Mouse (Mus musculus): ENCODE data around the gene Tnf.

Gene Tnf

DNA sequence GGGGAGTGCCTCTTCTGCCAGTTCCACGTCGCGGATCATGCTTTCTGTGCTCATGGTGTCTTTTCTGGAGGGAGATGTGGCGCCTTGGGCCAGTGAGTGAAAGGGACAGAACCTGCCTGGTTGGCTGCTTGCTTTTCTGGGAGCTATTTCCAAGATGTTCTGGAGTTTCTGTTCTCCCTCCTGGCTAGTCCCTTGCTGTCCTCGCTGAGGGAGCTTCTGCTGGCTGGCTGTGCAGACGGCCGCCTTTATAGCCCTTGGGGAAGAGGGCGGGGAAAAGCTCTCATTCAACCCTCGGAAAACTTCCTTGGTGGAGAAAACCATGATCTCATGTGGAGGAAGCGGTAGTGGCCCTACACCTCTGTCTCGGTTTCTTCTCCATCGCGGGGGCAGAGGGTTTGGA is at the start of gene Tnf:
Tnf (minus strand) TSS at position 221 of the 400 bp plus-strand sequence.
- DNase-seq (ENCODE audit: low spot score in 2 of 2) = peak in 1 of 2 experiments; percentile 66

DNA sequence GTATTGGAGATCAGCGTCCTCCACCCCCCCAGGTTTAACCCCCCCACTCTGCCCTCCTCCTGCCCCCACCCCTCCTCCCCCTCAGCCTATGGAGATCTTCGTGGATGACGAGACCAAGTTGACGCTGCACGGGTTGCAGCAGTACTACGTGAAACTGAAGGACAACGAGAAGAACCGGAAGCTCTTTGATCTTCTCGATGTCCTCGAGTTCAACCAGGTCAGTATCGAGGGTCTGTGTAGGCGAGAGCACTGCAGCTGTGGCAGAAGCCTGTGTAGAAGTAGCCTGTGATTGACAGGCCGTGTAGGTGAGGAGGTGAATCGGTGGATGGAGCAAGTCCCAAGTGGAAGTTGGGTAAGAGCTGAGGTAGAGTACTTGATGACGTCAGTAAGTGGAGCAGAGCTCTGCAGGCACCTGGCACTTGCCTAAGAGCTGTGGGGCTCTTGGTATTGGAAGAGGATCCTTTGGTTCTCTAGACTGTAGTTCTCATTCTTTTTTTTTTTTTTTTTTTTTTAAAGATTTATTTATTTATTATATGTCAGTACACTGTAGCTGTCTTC is 49.4 kb upstream of the Tnf start:
- no peak for DNase-seq (ENCODE audit: low spot score in 2 of 2)

DNA sequence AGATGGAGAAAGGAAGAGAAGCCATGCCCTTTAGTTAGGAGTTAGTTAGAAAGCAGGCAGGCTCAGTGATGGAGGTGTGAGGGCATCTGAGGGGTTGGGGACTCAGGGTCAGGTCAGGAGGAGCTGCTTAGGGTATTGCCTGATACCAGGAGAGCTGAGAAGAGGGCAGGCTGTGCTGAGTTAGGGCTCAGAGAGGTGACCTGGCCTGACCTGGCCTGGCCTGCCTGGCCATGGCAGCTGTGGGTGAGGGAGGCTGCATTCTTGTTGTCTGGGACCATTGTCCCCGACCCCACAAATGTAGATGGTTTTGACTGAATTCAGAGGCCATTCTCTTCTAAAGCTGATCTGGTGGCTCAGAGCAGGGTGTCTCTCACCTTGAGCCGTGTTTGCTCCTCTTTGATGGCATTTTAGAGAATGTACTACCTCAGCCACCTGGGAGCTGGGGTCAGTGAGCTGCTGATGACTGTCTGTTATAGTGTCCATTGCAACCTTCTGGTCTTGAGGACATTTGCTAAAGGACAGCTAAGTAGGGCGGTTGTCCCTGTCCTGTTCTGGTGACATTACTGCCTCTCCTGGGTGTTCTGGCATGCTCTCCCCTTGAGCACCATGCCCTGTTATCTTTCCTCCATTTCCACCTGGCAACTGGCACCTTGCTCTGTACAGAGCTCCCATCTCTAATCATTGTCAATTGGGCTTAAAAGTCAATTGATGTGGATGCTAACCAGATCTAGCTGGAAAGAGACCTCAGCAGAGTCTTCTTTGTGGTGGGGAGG is 48.7 kb upstream of the Tnf start:
- no peak for DNase-seq (ENCODE audit: low spot score in 2 of 2)

DNA sequence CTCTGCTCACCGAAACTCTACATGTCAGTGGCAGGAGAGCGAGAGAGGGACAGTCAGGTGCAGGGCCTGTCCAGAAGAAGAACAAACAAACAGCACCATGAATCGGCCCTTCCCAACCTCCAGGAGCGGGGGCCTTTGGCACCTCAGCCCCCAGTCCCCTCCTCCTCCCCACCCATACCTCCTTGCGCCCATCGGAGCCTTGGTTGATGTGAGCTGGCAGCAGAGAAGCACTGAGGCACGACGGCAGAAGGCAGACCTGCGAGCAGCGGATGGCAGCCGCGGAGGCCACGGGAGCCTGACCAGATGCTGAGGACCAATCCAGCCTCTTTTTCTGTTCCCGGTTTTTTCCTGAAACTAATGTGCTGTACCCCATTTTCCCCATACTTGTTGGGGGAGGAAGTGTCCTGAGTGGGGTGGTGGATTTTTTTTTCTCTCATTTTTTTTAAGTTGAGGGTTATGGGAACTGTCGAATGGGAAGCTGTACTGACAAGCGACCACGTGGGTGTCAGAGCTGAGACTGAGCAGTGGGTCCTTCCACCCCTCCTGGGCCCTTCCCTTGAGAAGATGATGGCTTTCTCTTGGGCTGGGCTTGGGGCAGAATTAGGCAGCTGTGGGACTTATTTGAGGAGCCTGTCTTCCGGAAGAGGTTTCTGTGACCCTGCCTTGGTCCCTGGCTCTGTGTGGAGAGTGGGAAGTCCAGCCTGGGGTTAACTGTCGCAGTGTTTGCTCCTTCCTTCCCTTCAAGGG is 47.8 kb upstream of the Tnf start:
- DNase-seq (ENCODE audit: low spot score in 2 of 2) = no peak

DNA sequence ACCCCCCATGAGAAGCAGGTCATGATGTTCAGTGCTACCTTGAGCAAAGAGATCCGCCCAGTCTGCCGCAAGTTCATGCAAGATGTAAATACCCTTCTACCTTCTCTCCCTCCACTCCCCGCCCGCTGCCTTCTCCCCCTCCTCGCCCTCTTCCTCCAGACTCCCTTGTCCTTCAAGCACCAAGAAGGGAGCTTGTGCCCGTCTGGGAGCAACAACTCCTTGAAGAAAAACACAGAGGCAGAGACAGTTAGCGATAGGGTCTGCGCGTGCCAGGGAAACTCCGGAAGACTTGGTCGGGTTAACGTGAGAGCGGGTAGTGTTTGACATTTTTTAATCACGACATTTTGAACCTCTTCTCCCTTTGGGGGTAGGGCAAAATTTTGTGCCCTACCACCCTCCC is 47.2 kb upstream of the Tnf start:
- DNase-seq (ENCODE audit: low spot score in 2 of 2) = no peak

DNA sequence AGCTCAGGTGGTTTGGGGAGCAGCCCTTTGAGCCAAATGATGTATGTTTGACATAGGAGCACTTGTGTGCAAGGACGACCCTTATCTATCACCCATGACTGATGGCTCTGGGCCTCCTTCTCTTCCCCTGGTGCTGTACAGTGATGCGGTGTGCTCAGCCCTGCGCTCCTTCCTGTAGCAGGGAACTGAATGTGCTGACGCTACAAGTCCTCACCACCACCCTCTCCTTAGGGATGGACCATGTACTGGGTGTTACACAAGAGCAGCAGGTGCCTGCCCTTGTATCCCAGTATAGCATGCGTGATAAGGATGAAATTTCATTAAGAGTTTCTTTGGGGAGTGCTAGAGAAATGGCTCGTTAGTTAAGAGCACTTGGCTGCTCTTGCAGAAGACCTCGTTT is 45.3 kb upstream of the Tnf start:
- no peak for DNase-seq (ENCODE audit: low spot score in 2 of 2)

DNA sequence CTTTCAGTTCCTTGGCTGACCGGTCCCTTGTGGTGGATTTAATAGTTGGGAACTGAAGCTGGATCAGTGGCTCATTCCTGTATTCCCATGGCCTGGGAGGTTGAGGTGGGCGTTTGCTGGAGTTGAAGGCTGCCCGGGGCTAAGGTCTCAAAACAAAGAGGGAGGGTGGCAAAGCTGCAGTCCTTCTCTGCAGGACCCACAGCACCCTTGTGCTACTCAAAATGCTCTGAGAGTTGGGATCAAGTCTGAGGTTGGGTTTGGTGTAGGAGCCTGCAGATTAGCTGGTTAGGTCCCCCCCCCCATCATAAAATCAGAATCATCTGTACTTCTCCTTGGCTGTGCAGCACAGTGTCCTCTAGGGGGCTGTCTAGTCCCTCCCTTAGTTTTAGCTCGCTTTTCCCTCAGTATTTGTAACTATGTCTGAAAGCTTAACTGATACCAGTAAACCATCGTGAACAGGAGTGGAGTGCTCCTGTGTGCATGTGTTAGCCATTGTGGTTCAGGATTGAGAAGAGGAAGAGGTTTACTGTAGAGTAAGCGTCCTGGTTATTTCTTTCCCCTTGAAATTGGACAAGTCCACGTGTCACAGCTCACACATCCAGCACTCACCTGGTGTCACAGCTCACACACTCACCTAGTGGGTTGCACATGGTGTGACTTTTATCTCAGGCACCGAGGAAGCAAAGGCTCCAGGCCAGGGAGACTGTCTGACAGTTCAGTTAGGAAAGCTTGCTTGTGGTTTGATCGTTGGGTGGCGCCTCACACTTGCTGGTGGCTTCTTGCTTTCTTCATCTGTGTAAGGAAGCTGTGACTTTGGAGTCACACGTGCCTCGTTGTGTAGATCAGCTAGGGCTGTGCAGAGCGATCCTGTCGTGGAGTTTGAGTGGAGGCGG is 44.2 kb upstream of the Tnf start:
- peak in 1 of 2 experiments; percentile 42 for DNase-seq (ENCODE audit: low spot score in 2 of 2)

DNA sequence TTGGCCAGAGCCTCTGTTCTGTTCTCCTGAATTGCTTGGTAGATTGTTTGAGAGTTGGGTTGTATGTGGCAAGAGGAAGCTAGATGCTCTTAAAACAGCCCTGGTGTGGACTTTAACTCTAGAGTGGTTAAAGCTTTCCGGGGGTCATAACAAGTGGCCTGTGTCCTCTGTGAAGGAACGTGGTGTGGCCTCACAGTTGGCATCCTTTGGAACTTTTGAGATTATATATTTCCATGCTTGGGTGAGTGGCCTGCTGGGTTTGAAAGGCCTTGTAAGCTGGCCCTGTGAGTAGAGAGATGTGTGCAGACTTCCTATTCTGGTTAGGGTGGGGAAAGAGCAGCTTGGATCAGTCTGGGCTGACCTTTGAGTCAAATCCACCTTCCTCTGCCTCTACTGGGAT is 43.2 kb upstream of the Tnf start:
- no peak for DNase-seq (ENCODE audit: low spot score in 2 of 2)

DNA sequence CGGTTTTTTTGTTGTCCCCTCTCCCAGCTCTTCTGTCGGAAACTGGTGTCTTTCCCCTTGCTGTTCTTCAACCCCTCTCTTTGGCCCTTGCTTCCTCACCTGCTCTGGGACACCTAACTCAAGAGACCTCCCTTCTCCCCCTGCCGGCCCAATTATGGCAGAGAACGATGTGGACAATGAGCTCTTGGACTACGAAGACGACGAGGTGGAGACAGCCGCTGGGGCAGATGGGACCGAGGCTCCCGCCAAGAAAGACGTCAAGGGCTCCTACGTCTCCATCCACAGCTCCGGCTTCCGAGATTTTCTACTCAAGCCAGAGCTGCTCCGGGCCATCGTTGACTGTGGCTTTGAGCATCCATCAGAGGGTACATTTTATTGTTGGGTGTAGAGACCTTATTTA is 41.3 kb upstream of the Tnf start:
- no peak for DNase-seq (ENCODE audit: low spot score in 2 of 2)

DNA sequence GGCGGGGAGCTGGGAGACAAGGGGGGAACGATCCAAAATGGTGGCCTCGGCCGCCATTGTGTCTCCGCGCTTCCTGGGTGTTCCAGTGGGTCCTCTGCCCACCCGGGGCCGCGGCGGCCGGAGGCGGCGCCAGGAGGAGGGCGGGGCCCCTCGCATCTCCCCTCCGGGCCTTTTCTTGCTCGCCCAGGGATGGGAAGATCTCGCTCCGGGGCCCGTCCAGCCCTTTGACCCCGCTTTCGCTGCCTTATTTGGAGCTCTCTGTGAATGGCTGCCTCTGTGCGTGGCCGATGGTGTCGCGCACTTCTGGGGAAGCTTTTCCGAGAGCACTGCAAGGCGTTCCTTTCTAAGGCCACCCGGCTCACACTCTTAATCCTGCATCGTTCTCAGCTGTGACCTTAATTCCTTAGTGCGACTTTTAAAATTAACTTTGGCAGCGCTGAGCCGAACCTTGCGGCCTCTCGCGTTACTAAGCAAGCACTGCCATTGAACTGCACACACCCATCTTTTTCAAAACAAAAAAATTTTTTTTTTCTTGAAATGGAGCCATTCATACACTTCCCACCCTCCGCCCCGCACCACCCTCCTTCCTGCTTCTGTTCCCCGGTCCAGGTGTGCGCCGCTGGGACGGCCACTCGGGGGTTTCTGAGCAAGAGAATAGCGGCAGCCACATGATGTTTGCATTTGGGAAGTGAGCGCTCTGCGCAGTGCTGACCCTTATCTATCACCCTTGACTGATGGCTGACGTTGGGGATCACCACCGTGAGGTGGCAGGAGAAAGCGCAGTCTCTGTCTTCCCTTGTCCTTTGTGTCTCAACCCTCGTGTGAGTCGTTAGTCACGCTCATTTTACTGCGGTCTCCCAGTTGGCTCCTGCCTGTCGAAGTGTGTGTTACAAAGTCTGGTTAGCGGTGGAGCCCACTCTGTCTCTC is 40.5 kb upstream of the Tnf start:
- peak; percentile 48 for DNase-seq (ENCODE audit: low spot score in 2 of 2)

DNA sequence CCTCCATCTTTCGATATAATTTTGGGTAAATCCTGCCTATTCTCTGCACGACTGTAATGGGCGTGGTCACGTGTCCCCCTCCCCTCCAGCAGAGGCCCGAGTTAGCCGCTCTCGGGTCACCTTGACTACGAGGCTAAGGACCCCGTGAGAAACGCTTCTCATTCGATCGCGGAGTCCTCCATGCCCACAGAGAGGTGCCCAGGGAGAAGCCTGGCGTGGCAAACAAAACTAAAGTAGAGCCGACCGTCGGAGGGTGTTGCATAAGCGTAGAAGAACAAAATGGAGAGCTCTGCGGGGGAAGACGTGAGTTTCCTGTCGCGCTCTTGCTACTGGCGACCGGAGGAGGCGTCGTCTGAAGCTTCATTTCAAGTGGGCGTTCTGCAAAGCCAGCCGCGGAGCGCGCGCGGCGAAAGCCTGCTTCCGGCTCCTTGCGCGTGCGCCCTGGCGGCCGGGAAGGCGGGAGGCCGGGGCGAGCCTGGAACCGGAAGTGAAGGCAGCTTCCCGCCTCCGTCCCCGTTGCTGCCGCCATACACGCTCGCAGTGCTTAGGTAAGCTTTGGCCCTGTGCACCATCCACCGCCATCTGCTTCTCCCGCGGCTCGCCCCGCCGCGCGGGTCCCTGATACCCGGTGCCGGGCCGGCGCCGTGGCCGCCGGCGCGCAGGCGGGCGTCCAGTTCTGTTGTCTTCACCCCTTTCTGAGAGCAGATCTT is 39.7 kb upstream of the Tnf start, which contains the start of gene Ddx39b:
Ddx39b (plus strand) TSS at position 442 of the 710 bp plus-strand sequence.
- DNase-seq (ENCODE audit: low spot score in 2 of 2) = peak; percentile 95

DNA sequence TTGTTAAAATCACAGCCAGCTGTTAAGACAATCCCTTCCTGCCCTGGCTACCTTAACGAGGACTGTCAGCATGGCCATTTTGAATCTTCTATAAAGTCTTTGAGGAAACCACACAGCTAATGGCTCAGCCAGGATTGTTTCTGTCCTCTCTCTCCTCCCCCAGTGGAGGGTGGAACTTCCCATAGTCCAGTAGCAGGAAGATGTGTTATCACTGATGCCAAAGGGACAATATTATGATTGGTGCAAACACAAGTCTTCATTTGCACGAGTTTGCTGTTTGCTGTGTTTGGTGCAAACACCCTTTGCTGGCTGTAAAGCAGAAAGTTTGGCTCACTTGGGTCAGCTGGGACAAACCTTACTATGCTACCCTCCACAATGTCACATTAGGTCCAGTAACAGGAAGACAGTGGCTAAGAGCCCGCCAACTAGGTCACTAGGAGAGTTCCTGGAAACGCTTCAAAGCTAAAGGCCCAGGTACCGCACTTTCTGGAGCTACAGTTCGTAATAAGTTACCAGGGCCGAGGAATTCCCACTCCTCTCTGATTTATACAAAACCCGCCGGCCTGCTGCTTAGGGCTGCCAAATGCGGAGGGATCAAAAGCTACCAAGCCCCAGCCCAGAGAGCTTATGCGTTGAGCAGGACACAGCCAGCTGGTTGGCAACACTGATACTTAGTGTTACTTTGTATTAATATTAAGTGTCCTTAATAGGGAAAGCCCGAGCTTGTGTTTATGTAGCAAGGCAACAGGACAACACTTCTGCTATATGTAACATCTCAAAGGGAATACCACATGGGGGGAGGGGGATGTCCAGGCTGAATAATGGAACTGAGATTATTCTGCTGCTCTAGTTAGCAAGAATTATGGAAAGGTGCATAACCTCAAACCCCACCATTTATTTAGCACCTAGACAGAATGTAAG is 38.8 kb upstream of the Tnf start:
- DNase-seq (ENCODE audit: low spot score in 2 of 2) = no peak

DNA sequence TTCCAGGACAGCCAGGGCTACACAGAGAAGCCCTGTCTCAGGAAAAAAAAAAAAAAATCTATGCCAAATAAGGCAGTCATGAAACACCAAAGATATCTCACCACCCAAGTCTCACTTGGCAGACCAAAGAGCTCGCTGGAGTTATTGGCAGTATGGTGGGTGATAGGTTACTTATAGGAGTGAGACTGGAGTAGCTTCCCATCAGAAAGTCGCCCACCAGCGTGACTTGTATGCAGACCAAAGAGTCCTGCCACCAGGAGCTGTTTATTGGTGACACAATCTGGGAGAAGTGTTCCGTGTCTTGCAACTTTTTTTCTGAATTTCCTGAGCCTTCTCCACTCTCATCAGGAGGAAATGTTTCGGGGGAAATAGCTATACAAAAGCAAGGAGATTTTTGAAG is 37.9 kb upstream of the Tnf start:
- DNase-seq (ENCODE audit: low spot score in 2 of 2) = no peak

DNA sequence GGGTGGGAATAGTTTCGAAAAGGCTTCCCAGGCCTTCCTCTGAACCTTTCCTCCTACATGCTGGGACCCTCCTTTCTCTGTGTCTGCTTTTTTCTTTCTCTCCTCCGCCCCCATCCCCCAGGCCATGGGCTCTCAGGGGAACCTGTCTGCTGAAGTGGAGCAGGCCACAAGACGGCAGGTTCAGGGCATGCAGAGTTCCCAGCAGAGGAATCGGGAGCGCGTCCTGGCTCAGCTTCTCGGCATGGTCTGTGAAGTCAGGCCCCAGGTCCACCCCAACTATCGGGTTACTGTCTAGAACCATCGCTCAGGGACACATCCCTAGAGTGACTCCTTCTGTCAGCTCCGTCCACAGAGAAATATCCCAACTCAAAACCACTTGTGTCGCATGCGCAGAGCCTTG is 35.7 kb upstream of the Tnf start:
- no peak for DNase-seq (ENCODE audit: low spot score in 2 of 2)

DNA sequence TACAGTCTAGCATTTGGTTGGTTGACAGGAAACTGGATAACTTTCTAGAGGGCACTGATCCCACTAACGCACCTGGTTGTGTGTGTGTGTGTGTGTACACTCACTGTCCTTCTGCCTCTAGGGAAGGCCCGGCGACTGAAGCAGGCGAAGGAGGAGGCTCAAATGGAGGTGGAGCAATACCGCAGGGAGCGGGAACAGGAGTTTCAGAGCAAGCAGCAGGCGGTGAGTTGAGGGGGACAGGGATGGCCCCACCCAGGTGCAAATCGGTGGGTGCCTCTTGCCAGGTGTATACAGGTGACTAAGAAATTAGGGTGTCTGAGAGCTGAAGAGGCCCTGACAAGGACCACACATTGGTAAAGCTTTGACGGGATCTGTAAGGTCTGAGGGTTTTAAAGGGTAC is 35.2 kb upstream of the Tnf start:
- no peak for DNase-seq (ENCODE audit: low spot score in 2 of 2)

DNA sequence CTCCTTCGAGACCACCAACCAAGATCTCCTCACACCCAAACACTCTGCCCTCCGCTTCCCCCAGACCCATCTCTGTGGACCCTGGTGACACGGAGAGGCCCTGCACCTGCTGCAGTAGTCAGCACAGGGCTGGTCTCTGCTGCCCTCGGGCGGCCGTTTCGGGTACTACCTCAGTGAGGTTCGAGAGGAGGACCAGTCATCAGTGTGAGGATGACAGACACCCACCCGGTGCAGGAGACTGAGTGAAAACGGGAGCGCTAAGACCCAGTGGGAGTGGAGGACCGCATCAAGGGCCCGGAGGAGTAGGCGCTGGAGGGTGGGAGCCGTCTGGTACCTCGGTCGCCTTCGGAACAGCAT is 34.6 kb upstream of the Tnf start:
- DNase-seq (ENCODE audit: low spot score in 2 of 2) = peak; percentile 97 to 100

DNA sequence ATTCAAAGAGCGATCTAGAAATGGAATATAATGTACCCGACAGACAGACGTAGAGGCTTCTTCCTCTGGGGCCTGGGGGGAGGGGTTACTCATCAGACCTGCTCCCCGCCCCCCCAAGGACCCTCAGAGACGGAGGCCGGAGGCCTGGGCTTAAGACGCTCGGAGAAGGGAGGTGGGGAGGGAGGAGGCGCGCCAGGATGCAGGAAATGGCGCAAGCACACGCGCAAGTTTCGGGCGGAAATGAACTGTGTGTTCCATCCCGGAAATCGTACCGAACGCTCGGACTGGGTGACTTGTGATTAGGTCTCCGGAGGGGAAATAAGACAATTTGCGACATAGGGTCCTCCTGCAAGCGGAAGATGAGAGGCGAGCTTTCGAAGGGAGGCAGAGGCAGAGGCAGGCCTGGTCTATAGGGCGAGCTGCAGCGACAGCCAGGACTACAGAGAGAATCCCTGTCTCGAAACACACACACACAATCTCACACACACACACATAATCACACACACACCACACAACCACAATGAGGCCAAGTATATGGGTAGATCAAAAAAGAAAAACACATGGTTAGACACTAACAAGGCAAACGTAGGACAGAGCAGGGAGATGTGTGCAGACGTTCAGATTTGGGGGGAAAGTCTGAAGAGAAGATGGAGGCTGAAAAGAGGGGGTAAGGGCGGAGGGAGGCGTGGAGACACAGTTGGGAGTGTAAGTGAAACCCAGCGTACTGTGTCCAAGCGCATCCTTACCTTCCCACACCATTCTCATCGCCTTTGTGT is 34.0 kb upstream of the Tnf start, which contains the start of gene Nfkbil1:
Nfkbil1 (minus strand) TSS at position 179 of the 776 bp plus-strand sequence.
- peak; percentile 81 to 85 for DNase-seq (ENCODE audit: low spot score in 2 of 2)

DNA sequence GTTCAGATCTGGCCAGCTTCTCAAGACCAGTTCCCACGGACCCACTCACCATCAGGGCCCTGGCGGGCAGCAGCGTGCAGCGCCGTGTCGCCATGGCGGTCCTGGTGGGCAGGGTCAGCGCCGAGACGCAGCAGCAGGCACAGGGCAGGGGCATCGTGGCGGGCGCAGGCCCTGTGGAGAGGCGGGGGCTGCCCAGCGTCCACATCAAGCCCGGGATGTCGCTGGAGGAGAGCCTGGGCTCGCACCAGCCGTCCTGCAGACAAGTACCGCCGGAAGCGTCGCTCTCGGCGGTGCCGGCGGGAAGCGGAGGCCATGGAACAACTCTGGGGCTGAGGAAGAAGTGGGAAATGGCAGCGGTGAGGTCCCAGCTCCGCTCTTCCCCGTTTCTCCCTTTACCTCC is 33.1 kb upstream of the Tnf start:
- DNase-seq (ENCODE audit: low spot score in 2 of 2) = peak in 1 of 2 experiments; percentile 47

Measured in thymus, postnatal 10 days (tissue).